19 mouse cellular contexts compared by ENCODE assay signal in the genomic region with DNA sequence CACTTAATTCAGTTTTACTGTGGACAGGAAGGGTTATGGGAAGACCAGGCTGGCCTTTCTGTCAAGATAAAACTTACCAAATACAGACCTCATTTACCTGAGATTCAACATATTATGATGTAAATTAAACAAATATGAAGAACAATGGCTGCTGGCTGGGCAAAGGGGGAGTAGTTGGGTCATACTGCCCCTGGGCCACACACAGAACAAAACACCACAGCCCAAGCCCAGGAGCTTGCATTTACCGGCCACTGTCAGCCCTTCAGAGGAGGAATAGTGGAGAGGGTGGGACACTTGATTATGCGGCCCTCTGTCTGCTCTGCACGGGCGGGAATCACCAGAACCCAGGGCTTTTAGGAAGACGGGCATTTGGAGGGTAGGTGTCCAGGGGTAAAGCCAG. TPM values are rescaled to one million over a fixed set of nuclear protein-coding genes. Genes with fewer than 3 reads are reported as not detected.
DNase-seq lines count a peak whose midpoint lies in the region; ATAC-seq lines count a peak whose summit lies in the region.
"Had no signal": no experiment of that assay in that cellular context is flagged by ENCODE, and none has a peak within 500 bp of the region (broad histone marks: within the 10 kb centered on the region; RNA-seq: fewer than 3 reads in every experiment).

No protein-coding gene starts in this region.

- 77% methylated on average over 5 of the region's 5 CpGs for WGBS in intestine, embryonic 14.5 days
- 81% methylated on average over 5 of the region's 5 CpGs for WGBS in intestine, embryonic 16.5 days

- H3K27me3 ChIP-seq in intestine, embryonic 14.5 days (replicated peaks; ENCODE audit: control insufficient read depth, insufficient read depth, low read length), result no peaks in the 10 kb centered on the region
- H3K27me3 ChIP-seq in intestine, embryonic 16.5 days (replicated peaks; ENCODE audit: control insufficient read depth, insufficient read depth, low read length), result no peaks in the 10 kb centered on the region
- H3K27me3 ChIP-seq: forebrain, embryonic 13.5 days; heart, embryonic 13.5 days; hindbrain, embryonic 12.5 days; hindbrain, embryonic 15.5 days; intestine, embryonic 15.5 days had no signal

- no peak overlapping the region for H3K4me2 ChIP-seq in intestine, embryonic 14.5 days (ENCODE audit: low read length)
- no peak overlapping the region for H3K4me2 ChIP-seq in intestine, embryonic 16.5 days (ENCODE audit: low read depth, low read length)
- H3K4me2 ChIP-seq: forebrain, embryonic 13.5 days; heart, embryonic 13.5 days; hindbrain, embryonic 12.5 days; hindbrain, embryonic 15.5 days; intestine, embryonic 15.5 days had no signal

- no peaks in the 10 kb centered on the region for H3K36me3 ChIP-seq in intestine, embryonic 14.5 days (ENCODE audit: control insufficient read depth, insufficient read depth, low read length)
- H3K36me3 ChIP-seq in intestine, embryonic 16.5 days (ENCODE audit: control insufficient read depth, insufficient read depth, low read length), result no peaks in the 10 kb centered on the region
- H3K36me3 ChIP-seq: forebrain, embryonic 10.5 days; heart, embryonic 13.5 days; hindbrain, embryonic 12.5 days; intestine, embryonic 15.5 days had no signal

- H3K27ac ChIP-seq in intestine, embryonic 14.5 days (ENCODE audit: low read depth), result no peak overlapping the region
- H3K27ac ChIP-seq in intestine, embryonic 16.5 days (ENCODE audit: low read length), result no peak overlapping the region
- H3K27ac ChIP-seq: forebrain, embryonic 10.5 days; forebrain, embryonic 13.5 days; heart, embryonic 13.5 days; hindbrain, embryonic 12.5 days; hindbrain, embryonic 15.5 days; intestine, embryonic 15.5 days had no signal

- peak; percentile 17 for DNase-seq in cerebellum, adult 9-10 months
- no peak for DNase-seq in cerebellum, adult 9-11 months
- peak; percentile 12 for DNase-seq in intestine, embryonic 14.5 days (ENCODE audit: low spot score)
- DNase-seq in ZHBTc4 (ENCODE audit: low read depth, low spot score), result peak; percentile 20
- DNase-seq in right cerebral cortex, adult 2 months (ENCODE audit: low spot score in 2 of 2), result no peak
- DNase-seq: adrenal gland, adult 2 months; adrenal gland, postnatal 14 days; gastrocnemius, postnatal 10 days; gastrocnemius, postnatal 36 days; heart, postnatal 14 days; kidney, adult 18-20 months had no signal

- H3K4me1 ChIP-seq in intestine, embryonic 14.5 days (replicated peaks; ENCODE audit: control insufficient read depth, insufficient read depth, low read length), result no peaks in the 10 kb centered on the region
- no peaks in the 10 kb centered on the region for H3K4me1 ChIP-seq in intestine, embryonic 16.5 days (ENCODE audit: control insufficient read depth, insufficient read depth, low read length)
- H3K4me1 ChIP-seq: forebrain, embryonic 13.5 days; heart, embryonic 13.5 days; hindbrain, embryonic 12.5 days; hindbrain, embryonic 15.5 days; intestine, embryonic 15.5 days had no signal

- no peaks in the 10 kb centered on the region for H3K9me3 ChIP-seq in intestine, embryonic 14.5 days (ENCODE audit: control insufficient read depth, low read length)
- no peaks in the 10 kb centered on the region for H3K9me3 ChIP-seq in intestine, embryonic 16.5 days (ENCODE audit: control insufficient read depth, low read length)
- H3K9me3 ChIP-seq: forebrain, embryonic 10.5 days; forebrain, embryonic 13.5 days; heart, embryonic 13.5 days; hindbrain, embryonic 12.5 days; hindbrain, embryonic 15.5 days; intestine, embryonic 15.5 days had no signal

- H3K9ac ChIP-seq in intestine, embryonic 14.5 days (ENCODE audit: low read length), result no peak overlapping the region
- no peak overlapping the region for H3K9ac ChIP-seq in intestine, embryonic 16.5 days (ENCODE audit: low read depth, low read length)
- H3K9ac ChIP-seq: forebrain, embryonic 13.5 days; heart, embryonic 13.5 days; hindbrain, embryonic 12.5 days; hindbrain, embryonic 15.5 days; intestine, embryonic 15.5 days had no signal

- no peak for ATAC-seq in intestine, embryonic 14.5 days (replicated peaks; ENCODE audit: low FRiP score, low TSS enrichment, low read depth)
- no peak for ATAC-seq in intestine, embryonic 16.5 days
- ATAC-seq: forebrain, embryonic 13.5 days; forebrain, embryonic 16.5 days; intestine, embryonic 15.5 days had no signal

- H3K4me3 ChIP-seq in intestine, embryonic 14.5 days (ENCODE audit: low read depth, low read length), result no peak overlapping the region
- H3K4me3 ChIP-seq in intestine, embryonic 16.5 days (ENCODE audit: low read length), result no peak overlapping the region
- H3K4me3 ChIP-seq: forebrain, embryonic 10.5 days; forebrain, embryonic 13.5 days; heart, embryonic 13.5 days; hindbrain, embryonic 12.5 days; hindbrain, embryonic 15.5 days; intestine, embryonic 15.5 days had no signal

RNA-seq across cellular contexts. Expression of a gene that starts 30.9 kb away (rescaled TPM):
- polyA plus RNA-seq in intestine, embryonic 14.5 days (2014; fragmentation: Nextera tagmentation; extraction: Ambion mirVana), result 3.1 and 3.2 TPM in 2 replicates
- 2.3 and 2.7 TPM in 2 replicates for polyA plus RNA-seq in intestine, embryonic 16.5 days (2015; fragmentation: Nextera tagmentation; extraction: Ambion mirVana)

RNA-seq across cellular contexts. Expression of a gene that starts 57.9 kb away (rescaled TPM):
- polyA plus RNA-seq in intestine, embryonic 14.5 days (2014; fragmentation: Nextera tagmentation; extraction: Ambion mirVana), result 20.9 and 24.9 TPM in 2 replicates
- polyA plus RNA-seq in intestine, embryonic 16.5 days (2015; fragmentation: Nextera tagmentation; extraction: Ambion mirVana), result 12.7 and 15.5 TPM in 2 replicates

Comparison
In these comparisons a context has a peak if more than half of its experiments do, and no peak if none do; other contexts are left out.
1. DNase-seq: peak in cerebellum, adult 9-10 months (single experiment), intestine, embryonic 14.5 days (single experiment) and ZHBTc4 (single experiment); none in cerebellum, adult 9-11 months (single experiment) and right cerebral cortex, adult 2 months (0 of 2).